Mouse (Mus musculus): Measurements from ENCODE around the gene Rnf152. TPM values are rescaled to one million over a fixed set of nuclear protein-coding genes. Genes with fewer than 3 reads are reported as not detected.

Rnf152 gene
- total RNA-seq, 2 experiments from 2014 or later = 4.4 to 4.6 TPM

GRCm38 (mm10) chr1:105243359-105244142 lies 113.0 kb downstream of the Rnf152 start:
- DNase-seq = peak in 1 of 2 experiments; percentile 15
- intact Hi-C loops (cut with DNase I) = no loop called here

DNA sequence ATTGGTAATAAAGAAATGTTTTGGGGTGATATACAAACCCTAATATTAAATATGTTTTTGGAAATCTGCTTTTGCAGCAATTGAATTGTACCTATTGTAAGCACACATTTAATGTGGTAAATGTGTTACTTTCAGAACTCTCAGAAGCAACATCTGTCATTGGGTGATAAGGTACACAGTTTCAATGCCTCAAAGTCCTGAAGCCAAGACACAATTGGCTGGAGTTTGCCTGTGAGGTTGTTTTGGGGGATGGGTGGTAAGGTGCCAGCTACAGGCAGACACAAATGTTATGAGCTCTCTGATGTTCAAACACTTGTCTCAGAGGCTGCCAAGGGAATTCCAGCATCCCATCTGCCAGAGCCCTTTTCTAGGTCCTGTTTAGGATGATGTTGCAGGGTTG lies 116.3 kb downstream of the Rnf152 start:
- intact Hi-C loops (cut with DNase I) = no loop called here

More for the DNA sequence above, 116.3 kb downstream of the Rnf152 start:
- DNase-seq = no peak
